Mouse (Mus musculus) right cerebral cortex, adult 18-20 months (tissue): ENCODE data around the gene Serbp1.

Source experiments
- DNase-seq: peaks from one replicate; pipeline ENCODE4 v3.0.0; 2022; ENCODE audit warnings: mixed read lengths

Gene Serbp1

GRCm38 (mm10) chr6:67236491-67237234, 1.3 kb upstream of the Serbp1 start:
- DNase-seq, result no peak

DNA sequence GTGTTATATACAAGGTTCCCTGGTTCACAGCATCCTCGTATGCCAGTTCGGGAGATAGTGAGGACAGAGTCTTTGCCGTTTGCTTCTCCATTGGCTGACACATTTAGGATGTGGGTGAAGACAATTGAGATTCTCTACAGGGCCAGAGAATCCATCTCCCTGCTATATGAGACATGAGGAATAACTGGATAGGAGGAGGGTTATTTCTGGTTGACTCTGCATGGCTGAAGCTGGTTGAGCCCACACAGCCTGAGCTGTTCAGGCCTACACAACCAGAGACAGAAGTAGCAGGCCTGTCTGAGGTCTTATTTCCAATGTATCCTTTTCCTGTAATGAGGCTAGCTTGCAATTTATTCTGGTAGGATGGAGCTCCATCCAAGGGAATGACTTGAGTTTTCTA, 3.3 kb downstream of the Serbp1 start:
- DNase-seq, result no peak

DNA sequence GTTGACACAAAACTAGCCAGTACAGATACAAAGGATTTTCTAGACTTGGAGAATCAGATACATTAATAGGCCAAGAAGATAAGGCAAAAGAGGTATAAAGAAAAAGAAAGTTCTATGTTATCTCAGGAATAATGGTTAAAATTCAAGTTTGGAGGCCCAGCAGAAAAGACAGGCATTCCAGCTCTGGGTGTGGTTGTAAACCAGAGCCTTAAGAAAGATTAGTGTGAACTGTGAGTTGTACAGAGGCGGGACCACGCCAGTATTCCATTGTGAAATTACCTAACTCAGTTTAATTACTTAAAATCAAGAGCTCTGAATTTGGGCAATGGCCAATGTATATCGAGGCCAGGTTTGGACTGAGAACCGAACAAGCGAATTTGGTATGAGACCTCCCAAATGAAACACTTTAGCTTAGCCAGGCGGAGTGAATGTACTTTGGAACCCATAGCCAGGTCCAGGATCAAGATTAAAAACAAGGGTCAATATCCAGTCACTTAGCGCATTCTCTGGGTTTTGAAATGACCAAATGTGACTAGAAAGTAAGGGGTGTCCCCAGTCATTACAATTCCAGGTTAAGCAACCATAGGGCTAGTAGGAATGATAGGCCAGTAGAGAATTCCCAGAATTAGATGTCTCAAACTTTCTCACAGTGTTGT, 5.9 kb downstream of the Serbp1 start:
- no peak for DNase-seq

GRCm38 (mm10) chr6:67244451-67244850, 6.5 kb downstream of the Serbp1 start:
- no peak for DNase-seq

DNA sequence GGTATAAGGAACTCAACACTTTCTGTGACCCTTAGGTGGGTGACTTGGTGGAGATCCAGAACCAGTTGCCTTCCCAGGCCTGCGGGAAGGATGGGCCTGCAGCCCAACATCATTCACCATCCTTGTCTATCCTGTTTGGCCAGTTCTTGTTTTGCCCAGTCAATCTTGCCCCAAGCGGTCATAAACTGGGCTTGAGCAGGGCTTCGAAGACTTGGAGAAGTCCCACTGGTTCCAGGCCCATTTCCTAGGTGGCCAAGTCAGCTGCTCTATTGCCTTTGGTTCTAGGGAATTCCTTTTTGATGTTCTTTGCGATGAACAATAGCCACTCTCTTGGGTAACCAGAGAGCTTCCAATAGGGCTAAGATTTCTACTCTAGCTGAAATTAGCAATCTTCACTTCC, 13.1 kb downstream of the Serbp1 start:
- DNase-seq, result no peak

GRCm38 (mm10) chr6:67264935-67265334, 27.0 kb downstream of the Serbp1 start:
- no peak for DNase-seq

DNA sequence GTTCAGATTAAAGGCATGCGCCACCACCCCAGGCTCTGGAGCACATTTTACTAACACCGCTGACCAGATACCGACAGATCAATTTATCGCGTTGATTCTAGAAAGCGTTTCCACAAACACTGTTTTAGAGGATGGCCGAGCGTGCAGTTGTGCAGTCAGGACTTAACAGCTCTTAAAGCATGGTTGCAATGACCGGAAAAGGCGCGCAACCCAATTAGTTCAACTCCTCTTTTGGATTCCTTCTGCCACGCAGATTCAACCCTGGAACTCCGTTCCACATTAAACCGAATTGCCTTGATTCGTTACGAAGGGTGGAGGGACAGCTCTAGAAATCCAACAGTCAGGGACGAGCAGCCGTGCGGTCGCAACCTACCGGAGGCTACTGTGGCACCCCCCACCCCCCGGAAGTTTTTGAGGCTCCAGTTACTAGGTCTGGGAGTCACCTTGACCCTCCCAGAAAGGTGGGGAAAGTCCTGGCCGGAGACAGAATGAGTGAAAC, 28.2 kb downstream of the Serbp1 start:
- DNase-seq, result peak; percentile 23

GRCm38 (mm10) chr6:67266664-67267407, 28.9 kb downstream of the Serbp1 start:
- peak; percentile 99 for DNase-seq

DNA sequence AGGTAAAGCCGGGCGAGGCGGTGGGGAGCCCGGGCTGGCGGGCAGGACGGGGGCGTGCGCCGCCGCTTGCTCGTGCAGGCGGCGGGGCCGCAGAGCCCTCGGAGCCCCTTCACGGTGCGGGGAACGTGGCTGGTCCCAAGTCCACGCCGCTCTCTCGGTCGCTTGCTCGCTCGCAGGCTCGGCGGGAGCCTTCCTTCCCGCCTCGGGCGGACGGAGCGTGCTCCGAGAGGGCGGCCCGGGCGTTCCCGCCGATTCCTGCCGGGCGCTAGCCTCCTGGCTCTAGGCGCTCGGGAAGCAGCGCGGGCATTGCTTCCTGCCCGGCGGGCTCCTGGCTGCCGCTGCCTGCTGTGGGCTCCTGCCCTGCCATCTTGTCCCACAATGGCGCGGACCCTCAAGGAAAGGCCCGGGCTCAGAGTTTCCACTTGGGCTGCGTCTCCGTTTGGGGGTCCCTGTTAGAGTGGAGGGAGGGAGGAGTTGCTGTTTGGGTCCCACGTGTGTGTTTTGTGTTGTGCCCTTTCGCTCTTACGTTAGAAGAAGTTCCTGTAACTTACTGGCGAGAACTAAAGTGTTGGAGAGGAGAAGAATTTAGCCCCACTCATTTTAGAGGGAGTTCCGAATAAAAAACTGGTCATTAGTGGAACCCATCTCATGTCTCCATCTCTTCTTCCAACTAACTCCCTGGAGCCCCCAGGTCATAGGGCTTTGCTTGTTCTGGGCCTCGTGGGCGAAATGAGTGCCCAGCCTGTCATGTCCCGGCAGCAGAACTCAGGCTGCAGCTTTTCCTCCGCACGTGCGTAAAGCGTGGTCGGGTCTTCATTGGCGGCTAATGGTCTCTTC, 29.6 kb downstream of the Serbp1 start:
- peak; percentile 47 for DNase-seq

DNA sequence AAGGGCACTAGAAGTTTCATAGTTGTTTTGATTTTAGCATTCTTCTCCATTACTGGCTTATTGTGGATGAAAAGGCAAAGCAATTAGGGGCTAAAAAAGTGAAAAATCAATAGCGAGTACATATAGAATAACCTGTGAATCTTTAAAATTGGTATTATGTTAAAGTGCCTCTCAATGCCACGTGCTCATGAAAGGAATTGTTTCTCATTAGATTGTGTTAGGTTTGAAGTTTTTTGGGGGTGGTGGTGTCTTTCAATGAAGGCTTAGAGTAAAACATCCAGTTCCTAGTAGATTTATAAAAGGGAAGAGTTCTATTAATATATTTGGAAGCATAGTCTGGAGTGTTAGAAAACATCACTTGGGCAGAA, 30.3 kb downstream of the Serbp1 start:
- no peak for DNase-seq

GRCm38 (mm10) chr6:67268983-67269382, 31.0 kb downstream of the Serbp1 start:
- DNase-seq, result no peak

DNA sequence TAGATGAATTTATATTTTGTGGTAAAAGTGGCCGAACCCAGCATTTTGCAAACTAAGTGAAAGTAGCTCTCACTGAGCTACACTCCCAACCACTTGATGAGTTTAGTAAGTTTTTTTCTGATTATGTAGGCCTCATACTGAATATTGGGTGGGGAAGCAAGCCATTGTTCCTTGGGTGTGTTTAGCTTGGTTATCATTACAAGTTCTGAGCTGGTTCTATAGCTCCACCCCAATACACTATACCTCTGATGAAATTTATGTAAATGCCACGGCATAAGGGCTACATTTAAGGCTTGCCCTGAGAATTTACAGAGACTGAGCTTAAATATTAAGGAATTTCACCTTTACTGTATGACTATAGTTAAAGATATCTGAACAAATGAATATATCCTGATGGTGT, 31.5 kb downstream of the Serbp1 start:
- no peak for DNase-seq

- DNase-seq, result no peak
Measured at GRCm38 (mm10) chr6:67277944-67278343, 40.0 kb downstream of the Serbp1 start.

DNA sequence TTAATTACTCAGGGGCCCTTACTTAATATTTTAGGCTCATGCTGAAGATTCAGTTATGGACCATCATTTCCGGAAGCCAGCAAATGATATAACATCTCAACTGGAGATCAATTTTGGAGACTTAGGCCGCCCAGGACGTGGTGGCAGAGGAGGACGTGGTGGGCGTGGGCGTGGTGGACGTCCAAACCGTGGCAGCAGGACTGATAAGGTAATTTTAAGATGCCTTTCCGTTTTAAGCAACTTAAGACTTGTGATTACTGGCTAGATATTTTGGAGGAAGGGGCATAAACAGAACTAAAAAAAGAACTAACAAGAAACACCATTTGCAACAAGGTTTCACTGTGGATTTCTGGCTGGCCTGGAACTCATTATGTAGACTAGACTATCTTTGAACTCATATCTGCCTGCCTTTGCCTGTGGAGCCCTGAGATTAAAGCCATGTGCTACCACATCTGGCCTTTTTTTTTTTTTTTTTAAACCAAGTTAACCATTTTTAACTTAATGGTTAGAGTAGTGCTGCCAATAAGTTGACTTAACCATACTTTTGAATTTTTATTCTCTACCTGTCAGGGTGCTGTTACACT, 43.7 kb downstream of the Serbp1 start:
- no peak for DNase-seq

GRCm38 (mm10) chr6:67282897-67283296, 44.9 kb downstream of the Serbp1 start:
- no peak for DNase-seq

GRCm38 (mm10) chr6:67292042-67292623, 54.2 kb downstream of the Serbp1 start:
- no peak for DNase-seq

GRCm38 (mm10) chr6:67296126-67296525, 58.1 kb downstream of the Serbp1 start:
- no peak for DNase-seq

- no peak for DNase-seq
Measured at GRCm38 (mm10) chr6:67298742-67299141, 60.8 kb downstream of the Serbp1 start.

DNA sequence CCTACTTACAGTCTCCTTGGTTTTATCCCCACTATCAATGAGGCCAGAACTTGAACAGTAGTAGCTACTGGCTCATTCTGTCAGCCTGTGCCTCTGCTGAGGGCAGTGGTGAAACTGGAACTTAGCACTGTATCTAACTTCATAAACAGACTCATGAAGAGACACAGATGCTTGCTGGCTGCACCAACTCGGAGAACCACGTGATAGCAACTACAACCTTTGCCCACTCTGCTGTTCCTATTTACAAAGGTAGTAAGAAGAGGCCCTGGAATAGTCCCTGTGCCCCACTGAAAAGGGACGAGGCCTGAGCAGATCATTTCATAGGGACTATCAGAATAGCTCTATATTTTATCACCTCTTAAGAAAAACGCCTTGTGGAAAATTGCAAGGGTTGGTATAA, 62.3 kb downstream of the Serbp1 start:
- no peak for DNase-seq

GRCm38 (mm10) chr6:67300710-67301163, 62.8 kb downstream of the Serbp1 start:
- peak; percentile 64 for DNase-seq

DNA sequence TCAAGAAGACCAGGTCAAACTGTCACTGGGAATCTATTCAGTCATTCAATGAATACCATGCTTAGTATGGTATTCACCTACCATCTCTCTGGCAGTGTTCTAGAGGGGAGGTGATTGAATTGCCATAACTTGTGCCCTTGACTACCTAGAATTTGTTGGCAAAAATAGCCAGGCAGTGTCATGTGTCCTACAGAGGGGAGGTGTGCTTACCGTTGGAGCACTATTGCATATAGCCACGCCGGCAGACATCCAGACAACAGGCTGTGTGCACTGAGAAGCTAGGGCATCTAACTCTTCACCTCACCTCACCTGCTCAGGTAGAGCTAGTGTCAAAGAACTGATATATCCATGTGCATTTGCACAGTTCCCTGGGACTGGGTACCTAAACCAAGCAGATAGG, 63.3 kb downstream of the Serbp1 start:
- DNase-seq, result no peak

DNA sequence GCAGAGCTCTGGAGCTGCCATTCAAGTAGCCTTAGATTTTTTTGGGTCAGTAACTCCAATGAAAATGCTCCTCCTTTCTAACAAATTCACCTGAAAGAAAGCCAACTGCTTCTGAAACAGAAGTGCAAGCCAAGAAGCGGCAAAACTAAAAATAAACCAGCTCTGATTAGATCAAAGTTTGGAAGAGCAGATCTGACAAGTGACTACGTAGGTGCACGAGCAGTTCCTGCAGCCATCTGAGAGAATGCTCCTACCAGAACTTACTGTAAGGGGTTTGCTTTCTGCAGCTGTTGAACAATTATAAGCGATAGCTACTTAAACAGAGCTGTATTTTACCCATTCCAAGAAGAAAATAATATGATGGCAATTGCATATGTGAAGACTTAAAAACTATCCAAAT, 64.5 kb downstream of the Serbp1 start:
- no peak for DNase-seq
